Mouse (Mus musculus) neural tube, embryonic 13.5 days (tissue): ENCODE data around the gene Bglap. TPM values are rescaled to one million over a fixed set of nuclear protein-coding genes. Genes with fewer than 3 reads are reported as not detected.

Experiments
- ATAC-seq: fragments of 200-750 bp; cut with Nextera tagmentation; 2 replicates; pipeline ENCODE4 v1.8.0; 2017; ENCODE audit warnings: low read depth, mild to moderate bottlenecking, moderate TSS enrichment, moderate library complexity
- H3K27ac ChIP-seq: fragments of 300-500 bp; sonication (generic); replicated peaks from 2 replicates; pipeline ENCODE4 v1.5.1; 2015; ENCODE audit warnings: moderate library complexity, mild to moderate bottlenecking, inconsistent platforms
- H3K27me3 ChIP-seq: fragments of 300-500 bp; sonication (generic); 2 replicates; pipeline ENCODE4 v1.6.1; 2015; ENCODE audit warnings: mild to moderate bottlenecking, inconsistent platforms
- H3K36me3 ChIP-seq: fragments of 300-500 bp; sonication (generic); 2 replicates; pipeline ENCODE4 v1.6.1; 2015; ENCODE audit warnings: mild to moderate bottlenecking, inconsistent platforms
- H3K4me1 ChIP-seq: fragments of 300-500 bp; sonication (generic); replicated peaks from 2 replicates; pipeline ENCODE4 v1.6.1; 2015; ENCODE audit warnings: inconsistent platforms
- H3K4me2 ChIP-seq: fragments of 300-500 bp; sonication (generic); 2 replicates; pipeline ENCODE4 v1.6.1; 2015; ENCODE audit warnings: inconsistent platforms, mild to moderate bottlenecking, moderate library complexity
- H3K4me3 ChIP-seq: fragments of 300-500 bp; sonication (generic); 2 replicates; pipeline ENCODE4 v1.5.1; 2015; ENCODE audit warnings: mild to moderate bottlenecking, inconsistent platforms
- H3K9ac ChIP-seq: fragments of 300-500 bp; sonication (generic); 2 replicates; pipeline ENCODE4 v1.6.1; 2015; ENCODE audit warnings: moderate library complexity, mild to moderate bottlenecking, inconsistent platforms
- H3K9me3 ChIP-seq: fragments of 300-500 bp; sonication (generic); 2 replicates; pipeline ENCODE4 v1.6.1; 2016; ENCODE audit warnings: inconsistent platforms
- WGBS: fragments of 180-500 bp; shearing (Covaris S2); methylation state at CpG from one replicate; pipeline ENCODE4 v1.1.7; 2015; 5-methylcytosine and 5-hydroxymethylcytosine counted together
- polyA plus RNA-seq: library from polyadenylated mRNA; unstranded; fragments of >200 nt; fragmentation: Nextera tagmentation; extraction: Ambion mirVana; gene quantifications from 2 replicates; pipeline ENCODE4 v1.2.1, GENCODE M21; 2015

The Bglap gene
- polyA plus RNA-seq, 1 experiment from 2014 or later: not detected

DNA sequence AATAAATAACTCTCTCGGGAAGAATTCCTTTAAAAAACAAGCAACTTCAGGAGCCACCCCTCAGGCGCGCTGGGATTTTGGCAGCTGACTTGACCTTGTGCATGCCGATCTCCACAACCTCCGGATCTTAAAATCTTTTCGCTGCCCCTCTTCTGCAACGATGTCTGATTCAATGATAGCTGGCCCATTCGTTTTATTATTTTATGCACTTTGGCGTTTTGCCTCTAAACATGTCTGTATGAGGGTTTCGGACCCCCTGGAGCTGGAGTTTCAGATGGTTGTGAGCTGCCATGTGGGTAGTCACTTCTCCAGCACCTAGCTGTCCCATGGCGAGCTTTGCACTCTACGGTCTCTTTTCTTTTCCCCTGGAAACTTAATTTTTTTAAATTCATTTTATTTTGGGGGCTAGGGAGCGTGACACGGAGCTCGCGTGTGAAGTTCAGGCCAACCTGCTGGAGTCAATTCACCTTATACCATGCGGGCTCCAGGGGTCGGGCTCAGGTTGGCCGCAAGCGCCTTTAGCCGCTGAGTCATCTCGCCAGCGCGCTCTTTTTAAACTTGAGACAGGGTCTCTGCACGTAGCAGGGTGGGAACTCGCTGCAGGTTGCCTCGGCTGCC is 48.7 kb downstream of the Bglap start:
- peaks cover 31% of the 10 kb centered on the region for H3K4me1 ChIP-seq
- H3K36me3 ChIP-seq: no peaks in the 10 kb centered on the region
- H3K4me2 ChIP-seq: peak overlapping the region; percentile 72
- peak overlapping the region; percentile 91 for H3K9ac ChIP-seq
- no peaks in the 10 kb centered on the region for H3K27me3 ChIP-seq
- WGBS: 2% methylated on average over 27 of the region's 27 CpGs
- peak overlapping the region; percentile 96 for H3K27ac ChIP-seq
- peak; percentile 68; the same call in 1 of the 2 replicates for ATAC-seq
- no peaks in the 10 kb centered on the region for H3K9me3 ChIP-seq
- peak overlapping the region; percentile 82 for H3K4me3 ChIP-seq

DNA sequence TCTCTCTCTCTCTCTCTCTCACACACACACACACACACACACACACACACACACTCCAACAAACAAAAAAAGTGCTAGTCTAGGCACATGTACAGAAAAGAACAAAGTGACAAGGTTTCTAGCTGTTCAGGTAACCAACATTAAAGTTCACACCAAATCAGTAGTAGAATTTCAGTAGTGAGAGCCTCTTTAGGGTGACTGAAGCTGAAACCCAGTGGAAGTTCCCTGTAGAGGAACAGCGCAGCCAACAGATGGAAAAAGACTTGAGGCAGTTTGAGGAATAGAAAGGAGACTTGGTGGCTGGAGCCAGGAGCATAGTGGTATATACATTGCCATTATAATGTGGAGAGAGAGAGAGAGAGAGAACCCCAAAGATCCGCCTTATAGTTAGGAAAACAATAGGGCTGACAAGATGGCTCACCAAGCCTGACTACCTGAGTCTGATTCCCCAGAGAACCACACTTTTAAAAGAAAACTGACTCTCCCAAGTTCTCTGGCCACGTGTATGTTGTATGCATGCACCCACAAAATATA is 49.3 kb downstream of the Bglap start:
- ATAC-seq: no peak
- peak overlapping the region; percentile 72 for H3K4me2 ChIP-seq
- peak overlapping the region; percentile 96 for H3K27ac ChIP-seq
- peaks cover 31% of the 10 kb centered on the region for H3K4me1 ChIP-seq
- peak overlapping the region; percentile 82 for H3K4me3 ChIP-seq
- no peaks in the 10 kb centered on the region for H3K27me3 ChIP-seq
- H3K36me3 ChIP-seq: no peaks in the 10 kb centered on the region
- H3K9ac ChIP-seq: peak overlapping the region; percentile 91
- WGBS: 31% methylated on average over 3 of the region's 3 CpGs
- H3K9me3 ChIP-seq: no peaks in the 10 kb centered on the region

DNA sequence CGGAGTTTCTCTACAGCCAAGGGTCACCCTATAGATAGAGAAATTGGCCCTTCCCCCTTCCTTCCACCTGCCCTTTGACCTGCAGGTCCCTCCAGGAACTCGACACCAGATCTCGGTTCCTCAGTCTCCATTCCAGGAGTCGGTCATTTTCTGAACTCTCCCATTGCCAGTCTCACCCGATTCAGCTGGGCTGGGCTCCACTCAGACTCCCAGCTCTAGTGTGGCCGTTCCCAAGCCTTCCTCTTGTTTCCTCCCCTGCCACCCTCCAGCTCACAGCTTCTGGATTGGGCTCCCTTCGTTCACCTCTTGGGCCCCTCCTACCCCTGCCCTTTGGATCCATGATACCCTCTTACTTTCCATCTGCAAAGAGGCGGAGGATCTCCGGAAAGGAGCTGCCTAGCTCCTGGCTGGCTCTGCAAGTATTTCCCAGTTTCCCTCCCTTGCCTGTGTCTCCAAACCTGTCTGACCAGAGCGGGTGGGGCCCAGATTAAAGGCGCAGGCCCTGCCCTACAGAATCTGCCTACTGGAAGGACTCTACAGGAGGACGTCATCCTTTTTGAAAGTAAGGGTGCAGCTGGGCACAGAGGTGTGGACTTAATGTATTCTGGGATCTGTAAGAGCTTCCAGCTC is 50.1 kb downstream of the Bglap start:
- no peak overlapping the region for H3K4me2 ChIP-seq
- no peak overlapping the region for H3K9ac ChIP-seq
- WGBS: 62% methylated on average over 12 of the region's 12 CpGs
- no peak overlapping the region for H3K4me3 ChIP-seq
- H3K36me3 ChIP-seq: peaks cover 8% of the 10 kb centered on the region; the same call in 1 of the 2 replicates
- H3K27me3 ChIP-seq: no peaks in the 10 kb centered on the region
- H3K9me3 ChIP-seq: no peaks in the 10 kb centered on the region
- peaks cover 28% of the 10 kb centered on the region for H3K4me1 ChIP-seq
- ATAC-seq: no peak
- H3K27ac ChIP-seq: no peak overlapping the region

Other genes with a start within 250 kb of the Bglap start
- 15.9 and 19.4 TPM in 2 replicates for gene Mef2d, start 242.1 kb downstream of the Bglap start, polyA plus RNA-seq
- 0.15 and 0.67 TPM in 2 replicates for gene Rhbg, start 129.8 kb downstream of the Bglap start, polyA plus RNA-seq
- 0.23 and 0.33 TPM in 2 replicates for gene Gm38392, start 97.3 kb downstream of the Bglap start, polyA plus RNA-seq
- gene Tsacc, start 87.5 kb downstream of the Bglap start, polyA plus RNA-seq: 8.5 and 12.5 TPM in 2 replicates
- 496 and 532 TPM in 2 replicates for gene Cct3, start 87.3 kb downstream of the Bglap start, polyA plus RNA-seq
- 99.6 and 112 TPM in 2 replicates for gene Glmp, start 59.4 kb downstream of the Bglap start, polyA plus RNA-seq
- gene Tmem79, start 48.3 kb downstream of the Bglap start, polyA plus RNA-seq: 1.5 and 1.7 TPM in 2 replicates
- gene Smg5, start 48.2 kb downstream of the Bglap start, polyA plus RNA-seq: 57.2 and 66.1 TPM in 2 replicates
- 3.4 and 5.3 TPM in 2 replicates for gene Paqr6, start 19.9 kb downstream of the Bglap start, polyA plus RNA-seq
- gene Bglap3, start 11.7 kb downstream of the Bglap start, polyA plus RNA-seq: not detected in 2 replicates
- gene Bglap2, start 5.8 kb downstream of the Bglap start, polyA plus RNA-seq: not detected in 2 replicates
- 31.6 and 33.5 TPM in 2 replicates for gene Pmf1, start 25.9 kb upstream of the Bglap start, polyA plus RNA-seq
- gene Slc25a44, start 40.7 kb upstream of the Bglap start, polyA plus RNA-seq: 30.4 and 31.1 TPM in 2 replicates
- gene Sema4a, start 76.7 kb upstream of the Bglap start, polyA plus RNA-seq: 19.7 and 21.8 TPM in 2 replicates
- 41.9 and 45.3 TPM in 2 replicates for gene Lmna, start 125.5 kb upstream of the Bglap start, polyA plus RNA-seq
- gene Mex3a, start 147.9 kb upstream of the Bglap start, polyA plus RNA-seq: 32.5 and 33.7 TPM in 2 replicates
- gene Rab25, start 163.8 kb upstream of the Bglap start, polyA plus RNA-seq: not detected in 2 replicates
- 161 and 170 TPM in 2 replicates for gene Lamtor2, start 168.6 kb upstream of the Bglap start, polyA plus RNA-seq
- gene Ubqln4, start 169.3 kb upstream of the Bglap start, polyA plus RNA-seq: 38.4 and 40.6 TPM in 2 replicates
- gene Ssr2, start 191.4 kb upstream of the Bglap start, polyA plus RNA-seq: 157 and 164 TPM in 2 replicates
- gene Arhgef2, start 221.5 kb upstream of the Bglap start, polyA plus RNA-seq: 146 and 157 TPM in 2 replicates